Mouse (Mus musculus) midbrain, embryonic 15.5 days (tissue): ENCODE measurements around the gene Lhx9. TPM values are rescaled to one million over a fixed set of nuclear protein-coding genes. Genes with fewer than 3 reads are reported as not detected.

Experiments
- ATAC-seq: fragments of 200-750 bp; cut with Nextera tagmentation; replicated peaks from 2 replicates; pipeline ENCODE4 v1.8.0; 2017; ENCODE audit warnings: moderate TSS enrichment
- H3K27ac ChIP-seq: fragments of 300-500 bp; sonication (generic); 2 replicates; pipeline ENCODE4 v1.5.1; 2015; ENCODE audit warnings: mild to moderate bottlenecking, inconsistent platforms
- H3K27me3 ChIP-seq: fragments of 300-500 bp; sonication (generic); replicated peaks from 2 replicates; pipeline ENCODE4 v1.6.1; 2015; ENCODE audit warnings: inconsistent platforms
- H3K36me3 ChIP-seq: fragments of 300-500 bp; sonication (generic); replicated peaks from 2 replicates; pipeline ENCODE4 v1.6.1; 2015; ENCODE audit warnings: inconsistent platforms
- H3K4me1 ChIP-seq: fragments of 300-500 bp; sonication (generic); 2 replicates; pipeline ENCODE4 v1.6.1; 2015; ENCODE audit warnings: inconsistent platforms
- H3K4me2 ChIP-seq: fragments of 300-500 bp; sonication (generic); 2 replicates; pipeline ENCODE4 v1.6.1; 2015; ENCODE audit warnings: inconsistent platforms, mild to moderate bottlenecking, moderate library complexity
- H3K4me3 ChIP-seq: fragments of 300-500 bp; sonication (generic); 2 replicates; pipeline ENCODE4 v1.5.1; 2015; ENCODE audit warnings: mild to moderate bottlenecking, inconsistent platforms
- H3K9ac ChIP-seq: fragments of 300-500 bp; sonication (generic); 2 replicates; pipeline ENCODE4 v1.6.1; 2015; ENCODE audit warnings: mild to moderate bottlenecking, inconsistent platforms
- H3K9me3 ChIP-seq: fragments of 300-500 bp; sonication (generic); 2 replicates; pipeline ENCODE4 v1.6.1; 2016; ENCODE audit warnings: inconsistent platforms
- WGBS: fragments of 180-500 bp; shearing (Covaris S2); methylation state at CpG from one replicate; pipeline ENCODE4 v1.1.7; 2015; ENCODE audit warnings: mixed read lengths; 5-methylcytosine and 5-hydroxymethylcytosine counted together
- polyA plus RNA-seq: library from polyadenylated mRNA; unstranded; fragments of >200 nt; fragmentation: Nextera tagmentation; extraction: Ambion mirVana; gene quantifications from 2 replicates; pipeline ENCODE4 v1.2.1, GENCODE M21; 2015

Lhx9 gene
- polyA plus RNA-seq, 1 experiment from 2014 or later: 124 TPM

- H3K4me1 ChIP-seq: peaks cover 9% of the 10 kb centered on the region; the same call in 1 of the 2 replicates
- WGBS: 9% methylated on average over 27 of the region's 27 CpGs
- H3K4me2 ChIP-seq: peak overlapping the region; percentile 45
- peak overlapping the region; percentile 48 for H3K4me3 ChIP-seq
- H3K9ac ChIP-seq: peak overlapping the region; percentile 65
- H3K9me3 ChIP-seq: no peaks in the 10 kb centered on the region
- no peak for ATAC-seq
- H3K27ac ChIP-seq: peak overlapping the region; percentile 90
- peaks cover 33% of the 10 kb centered on the region for H3K27me3 ChIP-seq
- H3K36me3 ChIP-seq: no peaks in the 10 kb centered on the region
Measured at GRCm38 (mm10) chr1:138837786-138838743, 10.3 kb downstream of the Lhx9 start.

GRCm38 (mm10) chr1:138835355-138835900 lies 12.9 kb downstream of the Lhx9 start:
- no peak for ATAC-seq
- Histone ChIP-seq H3K27me3 (peaks cover 36% of the 10 kb centered on the region), H3K4me2 (peak overlapping the region; percentile 45), H3K4me3 (peak overlapping the region; percentile 48), H3K9me3 (no peaks in the 10 kb centered on the region), H3K9ac (peak overlapping the region; percentile 29), H3K36me3 (no peaks in the 10 kb centered on the region), H3K27ac (peak overlapping the region; percentile 90), H3K4me1 (no peaks in the 10 kb centered on the region; the same call in 1 of the 2 replicates)
- 3% methylated on average over 3 of the region's 3 CpGs for WGBS

- Histone ChIP-seq H3K9me3 (no peaks in the 10 kb centered on the region), H3K4me1 (peaks cover 2% of the 10 kb centered on the region; the same call in 1 of the 2 replicates), H3K27me3 (peaks cover 23% of the 10 kb centered on the region), H3K27ac (peak overlapping the region; percentile 43; the same call in 1 of the 2 replicates), H3K4me2 (peak overlapping the region; percentile 45), H3K36me3 (no peaks in the 10 kb centered on the region), H3K4me3 (peak overlapping the region; percentile 31), H3K9ac (peak overlapping the region; percentile 33; the same call in 1 of the 2 replicates)
- WGBS: 2% methylated on average over 16 of the region's 16 CpGs
- peak; percentile 63 for ATAC-seq
Measured at GRCm38 (mm10) chr1:138831309-138831708, 17.1 kb downstream of the Lhx9 start.

- H3K27ac ChIP-seq: peak overlapping the region; percentile 60
Measured at GRCm38 (mm10) chr1:138826841-138827240, 21.5 kb downstream of the Lhx9 start.

GRCm38 (mm10) chr1:138822985-138823322 lies 25.4 kb downstream of the Lhx9 start:
- Histone ChIP-seq H3K4me2 (no peak overlapping the region), H3K4me1 (0 out of 2 replicates have a peak, but pooled peaks cover 2% of the 10 kb centered on the region), H3K36me3 (no peaks in the 10 kb centered on the region), H3K9me3 (no peaks in the 10 kb centered on the region), H3K27me3 (no peaks in the 10 kb centered on the region), H3K9ac (no peak overlapping the region), H3K4me3 (no peak overlapping the region), H3K27ac (peak overlapping the region; percentile 6; the same call in 1 of the 2 replicates)
- 86% methylated on average over 1 of the region's 1 CpGs for WGBS
- peak; percentile 56 for ATAC-seq

More at GRCm38 (mm10) chr1:138826841-138827240, 21.5 kb downstream of the Lhx9 start:
- H3K9ac ChIP-seq: no peak overlapping the region
- ATAC-seq: no peak
- H3K9me3 ChIP-seq: no peaks in the 10 kb centered on the region
- 59% methylated on average over 6 of the region's 6 CpGs for WGBS
- no peak overlapping the region for H3K4me3 ChIP-seq
- H3K36me3 ChIP-seq: no peaks in the 10 kb centered on the region
- no peaks in the 10 kb centered on the region for H3K27me3 ChIP-seq
- no peak overlapping the region for H3K4me2 ChIP-seq
- H3K4me1 ChIP-seq: peaks cover 2% of the 10 kb centered on the region; the same call in 1 of the 2 replicates

- no peak overlapping the region for H3K9ac ChIP-seq
- H3K27me3 ChIP-seq: no peaks in the 10 kb centered on the region
- H3K27ac ChIP-seq: peak overlapping the region; percentile 6; the same call in 1 of the 2 replicates
- ATAC-seq: 0 out of 2 replicates have a peak, but pooled peaks have one; percentile 28
- H3K36me3 ChIP-seq: no peaks in the 10 kb centered on the region
- no peak overlapping the region for H3K4me3 ChIP-seq
- no peaks in the 10 kb centered on the region for H3K9me3 ChIP-seq
- H3K4me2 ChIP-seq: no peak overlapping the region
- 0 out of 2 replicates have a peak, but pooled peaks cover 2% of the 10 kb centered on the region for H3K4me1 ChIP-seq
- 91% methylated on average over 7 of the region's 7 CpGs for WGBS
Measured at GRCm38 (mm10) chr1:138822255-138822984, 26.0 kb downstream of the Lhx9 start.

- no peak overlapping the region for H3K27ac ChIP-seq
- whole genome bisulfite sequencing: 62% methylated on average over 3 of the region's 3 CpGs
- H3K4me2 ChIP-seq: no peak overlapping the region
- no peaks in the 10 kb centered on the region for H3K9me3 ChIP-seq
- no peak overlapping the region for H3K4me3 ChIP-seq
- no peaks in the 10 kb centered on the region for H3K4me1 ChIP-seq
- H3K36me3 ChIP-seq: no peaks in the 10 kb centered on the region
- no peaks in the 10 kb centered on the region for H3K27me3 ChIP-seq
- no peak for ATAC-seq
- no peak overlapping the region for H3K9ac ChIP-seq
Measured at GRCm38 (mm10) chr1:138801732-138802131, 46.6 kb downstream of the Lhx9 start.

- ATAC-seq: no peak; the same call in 1 of the 2 replicates
- H3K36me3 ChIP-seq: no peaks in the 10 kb centered on the region
- WGBS: 64% methylated on average over 3 of the region's 3 CpGs
Measured at GRCm38 (mm10) chr1:138801296-138801695, 47.1 kb downstream of the Lhx9 start.

GRCm38 (mm10) chr1:138799692-138800314 lies 48.6 kb downstream of the Lhx9 start:
- no peaks in the 10 kb centered on the region for H3K9me3 ChIP-seq
- no peak overlapping the region for H3K9ac ChIP-seq
- no peaks in the 10 kb centered on the region for H3K4me1 ChIP-seq
- ATAC-seq: peak; percentile 60; the same call in 1 of the 2 replicates
- no peaks in the 10 kb centered on the region for H3K27me3 ChIP-seq
- H3K4me2 ChIP-seq: no peak overlapping the region
- no peak overlapping the region for H3K27ac ChIP-seq
- H3K36me3 ChIP-seq: no peaks in the 10 kb centered on the region
- H3K4me3 ChIP-seq: no peak overlapping the region

More at GRCm38 (mm10) chr1:138801296-138801695, 47.1 kb downstream of the Lhx9 start:
- H3K4me2 ChIP-seq: no peak overlapping the region
- no peaks in the 10 kb centered on the region for H3K4me1 ChIP-seq
- H3K27ac ChIP-seq: no peak overlapping the region
- no peak overlapping the region for H3K4me3 ChIP-seq
- H3K27me3 ChIP-seq: no peaks in the 10 kb centered on the region
- no peaks in the 10 kb centered on the region for H3K9me3 ChIP-seq
- H3K9ac ChIP-seq: no peak overlapping the region

GRCm38 (mm10) chr1:138798110-138798509 lies 50.3 kb downstream of the Lhx9 start:
- ATAC-seq: no peak
- H3K27ac ChIP-seq: no peak overlapping the region
- no peak overlapping the region for H3K9ac ChIP-seq
- no peak overlapping the region for H3K4me2 ChIP-seq
- H3K9me3 ChIP-seq: no peaks in the 10 kb centered on the region
- H3K4me3 ChIP-seq: no peak overlapping the region
- no peaks in the 10 kb centered on the region for H3K36me3 ChIP-seq
- no peaks in the 10 kb centered on the region for H3K27me3 ChIP-seq
- no peaks in the 10 kb centered on the region for H3K4me1 ChIP-seq
- 86% methylated on average over 5 of the region's 5 CpGs for WGBS

- Histone ChIP-seq H3K4me2 (no peak overlapping the region), H3K9me3 (no peaks in the 10 kb centered on the region), H3K9ac (no peak overlapping the region), H3K27ac (no peak overlapping the region), H3K36me3 (no peaks in the 10 kb centered on the region), H3K4me1 (no peaks in the 10 kb centered on the region), H3K27me3 (no peaks in the 10 kb centered on the region), H3K4me3 (no peak overlapping the region)
- ATAC-seq: no peak
- WGBS: 50% methylated on average over 10 of the region's 10 CpGs
Measured at GRCm38 (mm10) chr1:138785856-138786255, 62.5 kb downstream of the Lhx9 start.
